Mouse (Mus musculus): ENCODE data around the gene Cox20. TPM values are rescaled to one million over a fixed set of nuclear protein-coding genes. Genes with fewer than 3 reads are reported as not detected.
"Not testable (repeated sequence)": the region's sequence is repeated elsewhere in the genome, so short reads cannot be mapped to it uniquely, and the experiment has no call there.

Gene Cox20
- polyA plus RNA-seq, 1 experiment: 21.8 TPM

DNA sequence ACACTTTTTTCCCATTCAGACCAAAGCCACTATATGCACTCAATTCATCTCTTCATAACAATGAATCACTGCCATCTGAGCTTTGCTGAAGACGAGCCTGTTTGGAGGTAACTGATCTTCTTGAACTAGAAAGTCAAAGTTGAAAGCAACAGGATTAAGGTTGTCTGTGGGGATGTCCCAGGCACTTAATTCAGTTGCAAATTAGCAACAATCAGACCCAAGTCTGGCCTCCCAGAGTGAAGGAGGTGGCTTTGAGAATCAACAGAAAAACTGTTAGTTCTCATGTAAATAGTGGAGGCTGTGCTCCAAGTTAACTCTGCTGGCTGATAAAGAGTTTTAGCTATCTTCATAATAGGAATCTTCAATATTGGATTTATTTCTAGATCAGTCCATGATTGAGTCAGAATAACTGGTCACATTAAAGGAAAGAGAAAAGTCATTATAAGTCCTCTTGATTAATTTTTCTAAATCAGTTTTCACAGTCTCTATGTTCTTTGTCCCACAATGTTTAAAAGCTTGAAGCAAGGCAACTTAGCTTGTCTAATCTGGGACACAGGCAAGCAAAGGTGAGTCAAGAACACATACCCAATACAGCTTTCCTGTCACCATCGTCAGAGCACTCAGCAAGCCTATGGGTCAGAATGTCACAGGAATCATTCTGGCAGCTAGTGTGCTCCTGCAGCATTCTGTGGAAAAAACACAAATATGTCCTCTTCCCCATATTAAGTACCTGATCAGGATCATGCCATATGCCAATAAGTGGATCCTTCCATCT lies 34.8 kb upstream of the Cox20 start:
- Histone ChIP-seq H3K36me3 (ENCODE audit: control insufficient read depth, insufficient read depth, low read length) (no peaks in the 10 kb centered on the region), H3K4me1 (ENCODE audit: control insufficient read depth, insufficient read depth, low read length) (no peaks in the 10 kb centered on the region), H3K27me3 (ENCODE audit: control insufficient read depth, insufficient read depth, low read length) (no peaks in the 10 kb centered on the region), H3K27ac (ENCODE audit: control insufficient read depth, insufficient read depth, low read depth, low read length) (no peak overlapping the region), H3K4me3 (ENCODE audit: control insufficient read depth, low read depth, low read length) (no peak overlapping the region)
- TF ChIP-seq POLR2A (IDR thresholded peaks at IDR 0.05; ENCODE audit: control insufficient read depth, low read depth, low read length): no peak
- TF ChIP-seq CTCF (IDR thresholded peaks at IDR 0.05; ENCODE audit: control insufficient read depth, insufficient read depth, insufficient replicate concordance, low read depth, low read length): no peak

- no peaks in the 10 kb centered on the region for H3K4me1 ChIP-seq (ENCODE audit: control insufficient read depth, insufficient read depth, low read length)
- no peaks in the 10 kb centered on the region for H3K36me3 ChIP-seq (ENCODE audit: control insufficient read depth, insufficient read depth, low read length)
- H3K27me3 ChIP-seq (ENCODE audit: control insufficient read depth, insufficient read depth, low read length): no peaks in the 10 kb centered on the region
- no peak for TF ChIP-seq CTCF (IDR thresholded peaks at IDR 0.05; ENCODE audit: control insufficient read depth, insufficient read depth, insufficient replicate concordance, low read depth, low read length)
- no peak for TF ChIP-seq POLR2A (IDR thresholded peaks at IDR 0.05; ENCODE audit: control insufficient read depth, low read depth, low read length)
- H3K4me3 ChIP-seq (ENCODE audit: control insufficient read depth, low read depth, low read length): no peak overlapping the region
- H3K27ac ChIP-seq (ENCODE audit: control insufficient read depth, insufficient read depth, low read depth, low read length): no peak overlapping the region
Observed at GRCm38 (mm10) chr1:178287601-178288176, 31.2 kb upstream of the Cox20 start.

GRCm38 (mm10) chr1:178291716-178292115 lies 27.2 kb upstream of the Cox20 start:
- no peaks in the 10 kb centered on the region for H3K4me1 ChIP-seq (ENCODE audit: control insufficient read depth, insufficient read depth, low read length)
- no peak overlapping the region for H3K4me3 ChIP-seq (ENCODE audit: control insufficient read depth, low read depth, low read length)
- no peak overlapping the region for H3K27ac ChIP-seq (ENCODE audit: control insufficient read depth, insufficient read depth, low read depth, low read length)
- no peaks in the 10 kb centered on the region for H3K36me3 ChIP-seq (ENCODE audit: control insufficient read depth, insufficient read depth, low read length)
- no peak for TF ChIP-seq CTCF (IDR thresholded peaks at IDR 0.05; ENCODE audit: control insufficient read depth, insufficient read depth, insufficient replicate concordance, low read depth, low read length)
- TF ChIP-seq POLR2A (IDR thresholded peaks at IDR 0.05; ENCODE audit: control insufficient read depth, low read depth, low read length): no peak
- no peaks in the 10 kb centered on the region for H3K27me3 ChIP-seq (ENCODE audit: control insufficient read depth, insufficient read depth, low read length)

- TF ChIP-seq POLR2A (IDR thresholded peaks at IDR 0.05; ENCODE audit: control insufficient read depth, low read depth, low read length) (no peak), CTCF (IDR thresholded peaks at IDR 0.05; ENCODE audit: control insufficient read depth, insufficient read depth, insufficient replicate concordance, low read depth, low read length) (no peak)
- Histone ChIP-seq H3K4me3 (ENCODE audit: control insufficient read depth, low read depth, low read length) (no peak overlapping the region), H3K27ac (ENCODE audit: control insufficient read depth, insufficient read depth, low read depth, low read length) (no peak overlapping the region), H3K27me3 (ENCODE audit: control insufficient read depth, insufficient read depth, low read length) (no peaks in the 10 kb centered on the region), H3K4me1 (ENCODE audit: control insufficient read depth, insufficient read depth, low read length) (no peaks in the 10 kb centered on the region), H3K36me3 (ENCODE audit: control insufficient read depth, insufficient read depth, low read length) (no peaks in the 10 kb centered on the region)
Observed at GRCm38 (mm10) chr1:178294051-178294450, 24.9 kb upstream of the Cox20 start.

DNA sequence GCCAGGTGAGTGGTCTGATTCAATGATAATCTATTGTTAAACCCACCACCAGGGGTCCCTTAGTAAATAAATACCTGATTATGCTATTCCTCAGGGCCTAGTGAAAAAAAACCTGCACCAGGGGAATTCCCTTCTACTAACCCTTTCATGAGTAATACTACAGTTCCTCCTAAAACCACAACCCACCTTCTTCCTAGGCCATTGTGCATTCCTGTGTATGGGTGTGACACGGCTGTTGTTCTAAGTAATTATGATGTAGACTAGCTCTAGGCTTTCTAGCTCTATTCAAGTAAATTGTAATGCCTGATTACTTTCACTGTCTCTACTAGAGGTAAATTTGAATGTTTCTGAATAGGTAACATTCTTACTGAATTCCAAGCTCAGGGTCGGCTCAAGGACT lies 17.7 kb upstream of the Cox20 start:
- not testable (repeated sequence) for H3K4me3 ChIP-seq (ENCODE audit: control insufficient read depth, low read depth, low read length); H3K4me1 ChIP-seq (ENCODE audit: control insufficient read depth, insufficient read depth, low read length); H3K27me3 ChIP-seq (ENCODE audit: control insufficient read depth, insufficient read depth, low read length); H3K36me3 ChIP-seq (ENCODE audit: control insufficient read depth, insufficient read depth, low read length); H3K27ac ChIP-seq (ENCODE audit: control insufficient read depth, insufficient read depth, low read depth, low read length)

GRCm38 (mm10) chr1:178303425-178303824 lies 15.5 kb upstream of the Cox20 start:
- Histone ChIP-seq H3K4me3 (ENCODE audit: control insufficient read depth, low read depth, low read length) (no peak overlapping the region), H3K36me3 (ENCODE audit: control insufficient read depth, insufficient read depth, low read length) (no peaks in the 10 kb centered on the region), H3K27me3 (ENCODE audit: control insufficient read depth, insufficient read depth, low read length) (no peaks in the 10 kb centered on the region), H3K4me1 (ENCODE audit: control insufficient read depth, insufficient read depth, low read length) (no peaks in the 10 kb centered on the region), H3K27ac (ENCODE audit: control insufficient read depth, insufficient read depth, low read depth, low read length) (no peak overlapping the region)
- no peak for TF ChIP-seq POLR2A (IDR thresholded peaks at IDR 0.05; ENCODE audit: control insufficient read depth, low read depth, low read length)
- peak; percentile 31; the same call in 1 of the 2 replicates for TF ChIP-seq CTCF (IDR thresholded peaks at IDR 0.05; ENCODE audit: control insufficient read depth, insufficient read depth, insufficient replicate concordance, low read depth, low read length)

DNA sequence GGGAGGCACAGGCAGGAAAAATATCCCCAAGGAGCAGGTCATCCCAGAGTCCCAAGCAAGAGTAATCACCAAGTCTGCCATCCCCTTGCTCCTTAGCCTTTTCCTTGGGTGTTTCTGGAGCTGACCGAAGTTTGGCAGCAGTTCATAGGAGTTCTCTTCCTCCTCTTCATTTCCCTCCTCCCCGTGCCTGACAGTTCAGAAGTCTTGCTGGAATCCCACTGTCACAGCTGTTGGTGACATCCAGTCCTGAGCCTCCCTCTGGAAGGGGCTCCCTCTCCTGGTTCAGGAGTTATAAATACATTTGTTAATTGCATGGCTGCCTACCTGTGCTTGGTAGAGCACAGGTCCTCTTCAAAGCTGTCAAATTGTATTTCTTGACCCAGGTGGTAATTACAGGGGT lies 9.4 kb upstream of the Cox20 start:
- H3K27me3 ChIP-seq (ENCODE audit: control insufficient read depth, insufficient read depth, low read length): no peaks in the 10 kb centered on the region
- no peaks in the 10 kb centered on the region for H3K36me3 ChIP-seq (ENCODE audit: control insufficient read depth, insufficient read depth, low read length)
- no peak overlapping the region for H3K4me3 ChIP-seq (ENCODE audit: control insufficient read depth, low read depth, low read length)
- no peak for TF ChIP-seq CTCF (IDR thresholded peaks at IDR 0.05; ENCODE audit: control insufficient read depth, insufficient read depth, insufficient replicate concordance, low read depth, low read length)
- TF ChIP-seq POLR2A (IDR thresholded peaks at IDR 0.05; ENCODE audit: control insufficient read depth, low read depth, low read length): no peak
- no peaks in the 10 kb centered on the region for H3K4me1 ChIP-seq (ENCODE audit: control insufficient read depth, insufficient read depth, low read length)
- no peak overlapping the region for H3K27ac ChIP-seq (ENCODE audit: control insufficient read depth, insufficient read depth, low read depth, low read length)
